Mouse (Mus musculus): Measurements from ENCODE around the gene Clybl.
A peak's percentile ranks its signal among the peaks of the same experiment; 100 is the strongest.

The Clybl gene

GRCm38 (mm10) chr14:122181078-122181814, at the start of gene Clybl:
Clybl (plus strand) TSS chr14:122181704.
- DNase-seq (ENCODE audit: low spot score in 2 of 2): peak; percentile 96 to 98

- DNase-seq (ENCODE audit: low spot score in 2 of 2): no peak
Measured at GRCm38 (mm10) chr14:122136368-122136928, 45.1 kb upstream of the Clybl start.

GRCm38 (mm10) chr14:122137234-122137633, 44.3 kb upstream of the Clybl start:
- DNase-seq (ENCODE audit: low spot score in 2 of 2): no peak

- no peak for DNase-seq (ENCODE audit: low spot score in 2 of 2)
Measured at GRCm38 (mm10) chr14:122140126-122140525, 41.4 kb upstream of the Clybl start.

GRCm38 (mm10) chr14:122143585-122144269, 37.8 kb upstream of the Clybl start:
- DNase-seq (ENCODE audit: low spot score in 2 of 2): no peak

- DNase-seq (ENCODE audit: low spot score in 2 of 2): no peak
Measured at GRCm38 (mm10) chr14:122145374-122145773, 36.1 kb upstream of the Clybl start.

GRCm38 (mm10) chr14:122150616-122151015, 30.9 kb upstream of the Clybl start:
- DNase-seq (ENCODE audit: low spot score in 2 of 2): no peak

- DNase-seq (ENCODE audit: low spot score in 2 of 2): no peak
Measured at GRCm38 (mm10) chr14:122157738-122158137, 23.8 kb upstream of the Clybl start.

- DNase-seq (ENCODE audit: low spot score in 2 of 2): no peak
Measured at GRCm38 (mm10) chr14:122160916-122161315, 20.6 kb upstream of the Clybl start.

GRCm38 (mm10) chr14:122168912-122169311, 12.6 kb upstream of the Clybl start:
- no peak for DNase-seq (ENCODE audit: low spot score in 2 of 2)

- DNase-seq (ENCODE audit: low spot score in 2 of 2): no peak
Measured at GRCm38 (mm10) chr14:122170202-122170781, 11.2 kb upstream of the Clybl start.

- no peak for DNase-seq (ENCODE audit: low spot score in 2 of 2)
Measured at GRCm38 (mm10) chr14:122171031-122171430, 10.5 kb upstream of the Clybl start.

- no peak for DNase-seq (ENCODE audit: low spot score in 2 of 2)
Measured at GRCm38 (mm10) chr14:122176263-122176798, 5.2 kb upstream of the Clybl start.

GRCm38 (mm10) chr14:122179262-122179661, 2.2 kb upstream of the Clybl start:
- DNase-seq (ENCODE audit: low spot score in 2 of 2): no peak

- no peak for DNase-seq (ENCODE audit: low spot score in 2 of 2)
Measured at GRCm38 (mm10) chr14:122181815-122182157, 282 bp downstream of the Clybl start.

GRCm38 (mm10) chr14:122182220-122182619, 716 bp downstream of the Clybl start:
- DNase-seq (ENCODE audit: low spot score in 2 of 2): no peak

GRCm38 (mm10) chr14:122183974-122184373, 2.5 kb downstream of the Clybl start:
- DNase-seq (ENCODE audit: low spot score in 2 of 2): peak; percentile 28 to 32

- no peak for DNase-seq (ENCODE audit: low spot score in 2 of 2)
Measured at GRCm38 (mm10) chr14:122188250-122188649, 6.7 kb downstream of the Clybl start.

GRCm38 (mm10) chr14:122189901-122190300, 8.4 kb downstream of the Clybl start:
- DNase-seq (ENCODE audit: low spot score in 2 of 2): no peak

GRCm38 (mm10) chr14:122190527-122190926, 9.0 kb downstream of the Clybl start:
- no peak for DNase-seq (ENCODE audit: low spot score in 2 of 2)

GRCm38 (mm10) chr14:122190941-122191510, 9.5 kb downstream of the Clybl start:
- DNase-seq (ENCODE audit: low spot score in 2 of 2): peak; percentile 48 to 77

- no peak for DNase-seq (ENCODE audit: low spot score in 2 of 2)
Measured at GRCm38 (mm10) chr14:122194630-122195029, 13.1 kb downstream of the Clybl start.

Data from spleen, postnatal 10 days (tissue).